Mouse (Mus musculus): ENCODE measurements around the gene Pkig.

DNA sequence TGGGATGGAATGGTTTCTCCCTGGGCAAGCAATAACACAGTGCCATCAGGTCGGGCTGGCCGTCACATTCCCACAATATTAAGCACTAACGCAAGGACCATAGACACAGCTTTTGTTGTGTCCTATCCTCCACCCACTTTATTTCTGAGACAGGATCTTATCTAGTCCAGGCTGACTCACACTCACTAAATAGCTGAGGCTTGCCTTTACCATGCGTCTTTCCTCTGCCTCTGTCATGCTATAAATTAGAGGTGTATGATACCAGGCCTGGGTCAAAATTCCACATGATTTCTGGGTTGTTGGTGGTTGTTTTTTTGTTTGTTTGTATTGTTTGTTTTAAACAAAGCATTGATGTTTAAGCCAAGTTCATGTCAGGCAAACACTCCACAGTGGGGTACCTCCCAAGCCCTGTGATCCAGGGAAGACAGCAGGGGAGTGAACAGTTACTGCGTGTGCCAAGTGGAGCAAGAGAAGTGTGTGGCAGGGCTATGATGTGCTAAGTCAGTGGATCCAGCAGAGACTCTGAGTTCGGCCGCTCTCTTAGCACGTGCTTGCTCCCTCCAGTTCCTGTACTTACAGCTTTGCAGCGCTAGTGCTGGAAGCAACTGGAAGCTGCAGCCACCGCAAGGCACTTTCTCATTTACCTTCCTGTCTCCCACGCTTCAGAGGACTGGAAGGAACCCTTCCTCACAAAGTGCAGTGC lies 41.0 kb downstream of the Pkig start:
- TF ChIP-seq RCOR1 (IDR thresholded peaks at IDR 0.05; ENCODE audit: low read depth, low read length) (no peak), HCFC1 (IDR thresholded peaks at IDR 0.05; ENCODE audit: low read depth, low read length) (no peak), TAL1 (IDR thresholded peaks at IDR 0.05; ENCODE audit: low read length) (no peak), CHD1 (IDR thresholded peaks at IDR 0.05; ENCODE audit: low read depth, low read length) (no peak), GATA1 (IDR thresholded peaks at IDR 0.05; ENCODE audit: low read depth, low read length) (peak; percentile 82), CTCF (IDR thresholded peaks at IDR 0.05 in 2 of 3, conservative IDR thresholded peaks at IDR 0.05 in 1 of 3; ENCODE audit: control insufficient read depth in 1 of 3, insufficient read depth in 1 of 3, low read depth in 2 of 3, low read length in 3 of 3, poor library complexity in 1 of 3, severe bottlenecking in 1 of 3) (no peak), ZC3H11A (IDR thresholded peaks at IDR 0.05; ENCODE audit: low read depth, low read length) (no peak), CHD2 (IDR thresholded peaks at IDR 0.05; ENCODE audit: low read length) (no peak), ZNF384 (IDR thresholded peaks at IDR 0.05; ENCODE audit: low read depth, low read length) (no peak), POLR2A (IDR thresholded peaks at IDR 0.05; ENCODE audit: control insufficient read depth in 1 of 2, insufficient read depth in 1 of 2, low read depth in 1 of 2, low read length in 2 of 2, poor library complexity in 1 of 2) (no peak), POLR2AphosphoS2 (IDR thresholded peaks at IDR 0.05; ENCODE audit: low read length) (no peak)
